Mouse (Mus musculus) CD4-positive helper T cell, adult 2 months (primary cell): Measurements from ENCODE around the gene Cux2.
A peak's percentile ranks its signal among the peaks of the same experiment; 100 is the strongest.

Source experiments
- DNase-seq: peaks from one replicate; pipeline ENCODE4 v3.0.0-alpha.2; 2012; ENCODE audit warnings: low read depth, missing footprints, low spot score

Cux2 gene

GRCm38 (mm10) chr5:121922942-121923826 is 126.7 kb downstream of the Cux2 start:
- DNase-seq = no peak

GRCm38 (mm10) chr5:121919216-121919615 is 130.7 kb downstream of the Cux2 start:
- DNase-seq = no peak

- no peak for DNase-seq
Measured at GRCm38 (mm10) chr5:121916813-121917212, 133.1 kb downstream of the Cux2 start.

GRCm38 (mm10) chr5:121913999-121914398 is 135.9 kb downstream of the Cux2 start:
- DNase-seq = no peak

GRCm38 (mm10) chr5:121909226-121909985 is 140.5 kb downstream of the Cux2 start:
- DNase-seq = no peak

- no peak for DNase-seq
Measured at GRCm38 (mm10) chr5:121905671-121906070, 144.2 kb downstream of the Cux2 start.

- no peak for DNase-seq
Measured at GRCm38 (mm10) chr5:121904799-121905198, 145.1 kb downstream of the Cux2 start.

GRCm38 (mm10) chr5:121902809-121903745 is 146.8 kb downstream of the Cux2 start:
- DNase-seq = no peak

- no peak for DNase-seq
Measured at GRCm38 (mm10) chr5:121895117-121895756, 154.7 kb downstream of the Cux2 start.

- no peak for DNase-seq
Measured at GRCm38 (mm10) chr5:121894647-121895046, 155.3 kb downstream of the Cux2 start.

- no peak for DNase-seq
Measured at GRCm38 (mm10) chr5:121893581-121893980, 156.3 kb downstream of the Cux2 start.

- DNase-seq = no peak
Measured at GRCm38 (mm10) chr5:121892281-121892680, 157.6 kb downstream of the Cux2 start.

GRCm38 (mm10) chr5:121890925-121891324 is 159.0 kb downstream of the Cux2 start:
- no peak for DNase-seq

- no peak for DNase-seq
Measured at GRCm38 (mm10) chr5:121889819-121890362, 160.0 kb downstream of the Cux2 start.

GRCm38 (mm10) chr5:121889375-121889774 is 160.5 kb downstream of the Cux2 start:
- no peak for DNase-seq

GRCm38 (mm10) chr5:121883356-121883755 is 166.5 kb downstream of the Cux2 start:
- DNase-seq = no peak

- peak; percentile 19 for DNase-seq
Measured at GRCm38 (mm10) chr5:121879211-121879610, 170.7 kb downstream of the Cux2 start.

GRCm38 (mm10) chr5:121878703-121879102 is 171.2 kb downstream of the Cux2 start:
- no peak for DNase-seq

- DNase-seq = no peak
Measured at GRCm38 (mm10) chr5:121876901-121877300, 173.0 kb downstream of the Cux2 start.

- no peak for DNase-seq
Measured at GRCm38 (mm10) chr5:121875041-121875440, 174.9 kb downstream of the Cux2 start.

GRCm38 (mm10) chr5:121872158-121872557 is 177.7 kb downstream of the Cux2 start:
- peak; percentile 36 for DNase-seq
